Mouse (Mus musculus): ENCODE measurements around the gene Vcl.

GRCm38 (mm10) chr14:21058972-21059371 is 129.8 kb downstream of the Vcl start:
- TF ChIP-seq CTCF (IDR thresholded peaks at IDR 0.05; ENCODE audit: borderline replicate concordance, extremely low read depth, insufficient read depth, insufficient read length), result no peak
- no peak for TF ChIP-seq POLR2A (IDR thresholded peaks at IDR 0.05; ENCODE audit: borderline replicate concordance, extremely low read depth, insufficient read depth, insufficient read length, poor library complexity, severe bottlenecking)
